Mouse (Mus musculus) heart, postnatal 0 days (tissue): ENCODE data around the gene Gnai3. TPM values are rescaled to one million over a fixed set of nuclear protein-coding genes. Genes with fewer than 3 reads are reported as not detected.

ENCODE experiments used
- ATAC-seq: fragments of 200-750 bp; cut with Nextera tagmentation; 2 replicates; pipeline ENCODE4 v1.8.0; 2017; ENCODE audit warnings: low read depth, moderate number of reproducible peaks, moderate library complexity; ENCODE audit not compliant: insufficient read depth
- DNase-seq: peaks from one replicate; pipeline ENCODE4 v3.0.0-alpha.2; 2016; ENCODE audit warnings: low spot score
- H3K27ac ChIP-seq: fragments of 300-500 bp; sonication (generic); 2 replicates; pipeline ENCODE4 v1.5.1; 2014; ENCODE audit warnings: low read depth, mild to moderate bottlenecking
- H3K27me3 ChIP-seq: fragments of 300-500 bp; sonication (generic); 2 replicates; pipeline ENCODE4 v1.6.1; 2014; ENCODE audit warnings: low read length, mixed read lengths; ENCODE audit not compliant: control insufficient read depth, insufficient read depth
- H3K36me3 ChIP-seq: fragments of 300-500 bp; sonication (generic); replicated peaks from 2 replicates; pipeline ENCODE4 v1.6.1; 2014; ENCODE audit warnings: low read length, mixed read lengths; ENCODE audit not compliant: control insufficient read depth, insufficient read depth
- H3K4me1 ChIP-seq: fragments of 300-500 bp; sonication (generic); 2 replicates; pipeline ENCODE4 v1.6.1; 2014; ENCODE audit warnings: antibody characterized with exemption; ENCODE audit not compliant: control insufficient read depth, insufficient read depth
- H3K4me2 ChIP-seq: fragments of 300-500 bp; sonication (generic); 2 replicates; pipeline ENCODE4 v1.6.1; 2014; ENCODE audit warnings: low read depth, mild to moderate bottlenecking, low read length, moderate library complexity
- H3K4me3 ChIP-seq: fragments of 300-500 bp; sonication (generic); 2 replicates; pipeline ENCODE4 v1.5.1; 2014; ENCODE audit warnings: low read depth, low read length
- H3K9ac ChIP-seq: fragments of 300-500 bp; sonication (generic); replicated peaks from 2 replicates; pipeline ENCODE4 v1.6.1; 2014; ENCODE audit warnings: low read depth, low read length, mixed read lengths
- H3K9me3 ChIP-seq: fragments of 300-500 bp; sonication (generic); replicated peaks from 2 replicates; pipeline ENCODE4 v1.6.1; 2016; ENCODE audit warnings: low read length; ENCODE audit not compliant: control insufficient read depth
- CTCF ChIP-seq: IDR thresholded peaks from 2 replicates; pipeline ENCODE4 v1.5.1; 2016; ENCODE audit warnings: antibody characterized with exemption, control low read depth, low read depth
- EP300 ChIP-seq: IDR thresholded peaks from 2 replicates; pipeline ENCODE4 v1.6.1; 2016; ENCODE audit warnings: antibody characterized with exemption, low read depth
- WGBS: fragments of 180-500 bp; shearing (Covaris S2); extraction: QIAGEN DNeasy Blood & Tissue Kit; methylation state at CpG from one replicate; pipeline ENCODE4 v1.1.7; 2014; 5-methylcytosine and 5-hydroxymethylcytosine counted together
- polyA plus RNA-seq: library from polyadenylated mRNA; unstranded; fragments of >200 nt; fragmentation: Nextera tagmentation; extraction: Ambion mirVana; gene quantifications from 2 replicates; pipeline ENCODE4 v1.2.1, GENCODE M21; 2015
- total RNA-seq: library from RNA; depleted of rRNA; stranded (reverse); fragments of >200 nt; gene quantifications from 2 replicates; pipeline ENCODE4 v1.2.3, GENCODE M21; 2014; ENCODE audit warnings: low replicate concordance

Gene Gnai3
- total and polyA plus RNA-seq, 2 experiments from 2014 or later: 30.2 to 35.8 TPM

DNA sequence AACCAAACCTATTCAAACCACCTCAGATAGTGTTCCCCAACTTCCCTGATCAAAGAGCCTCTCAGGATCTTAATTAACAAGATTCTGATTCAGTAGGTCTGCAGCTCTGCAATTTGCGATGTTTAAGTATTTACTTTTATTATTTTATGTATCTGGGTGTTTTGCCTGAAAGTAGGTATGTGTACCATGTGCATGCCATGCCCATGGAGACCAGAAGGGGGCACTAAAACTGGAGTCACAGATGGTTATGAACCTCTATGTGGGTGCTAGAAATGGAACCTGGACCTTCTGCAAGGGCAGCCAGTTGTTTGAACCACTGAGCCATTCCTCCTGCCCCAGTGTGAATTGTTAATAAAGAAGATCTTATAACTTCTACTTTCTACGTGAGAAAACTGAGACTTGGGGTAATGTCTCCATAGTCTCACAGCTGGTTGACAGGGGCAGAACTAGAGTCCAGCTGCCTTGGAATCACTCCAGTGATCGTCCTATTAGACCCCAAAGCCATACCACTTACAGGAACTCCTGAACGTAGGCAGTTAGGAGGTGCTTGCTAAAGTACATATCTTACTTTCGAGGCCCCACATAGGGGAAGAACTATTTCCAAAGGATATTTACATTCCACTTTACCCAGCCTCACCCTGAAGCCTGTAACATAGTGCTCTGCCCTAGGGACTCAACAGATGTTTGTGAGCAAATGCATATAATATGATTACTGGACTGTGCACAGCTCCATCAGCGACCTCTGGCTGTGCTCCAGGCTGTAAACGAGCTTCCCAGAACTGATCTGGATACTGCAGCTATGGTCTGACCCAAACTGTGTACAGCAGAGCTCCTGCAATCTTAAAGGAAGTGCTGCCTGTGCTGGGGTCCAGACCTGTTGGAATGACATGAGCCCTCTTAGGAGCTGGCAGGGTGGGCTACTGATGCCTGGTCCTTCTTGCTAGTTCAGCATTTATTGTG, 33.1 kb upstream of the Gnai3 start:
- H3K4me3 ChIP-seq: no peak overlapping the region
- WGBS: 58% methylated on average over 7 of the region's 7 CpGs
- no peak overlapping the region for H3K27ac ChIP-seq
- DNase-seq (no peak), ATAC-seq (no peak)
- no peaks in the 10 kb centered on the region for H3K9me3 ChIP-seq
- no peaks in the 10 kb centered on the region for H3K36me3 ChIP-seq
- TF ChIP-seq EP300: no peak
- no peak for TF ChIP-seq CTCF
- no peak overlapping the region for H3K9ac ChIP-seq
- H3K4me2 ChIP-seq: no peak overlapping the region
- H3K27me3 ChIP-seq: no peaks in the 10 kb centered on the region
- no peaks in the 10 kb centered on the region; the same call in 1 of the 2 replicates for H3K4me1 ChIP-seq

- no peak overlapping the region for H3K9ac ChIP-seq
- peak; percentile 72 for ATAC-seq
Observed at GRCm38 (mm10) chr3:108174672-108175531, 29.0 kb upstream of the Gnai3 start.

GRCm38 (mm10) chr3:108169199-108169598, 23.3 kb upstream of the Gnai3 start:
- Histone ChIP-seq H3K4me2 (no peak overlapping the region), H3K4me3 (no peak overlapping the region), H3K36me3 (no peaks in the 10 kb centered on the region), H3K4me1 (no peaks in the 10 kb centered on the region), H3K27me3 (0 out of 2 replicates have a peak, but pooled peaks cover 5% of the 10 kb centered on the region), H3K9ac (no peak overlapping the region), H3K27ac (no peak overlapping the region), H3K9me3 (no peaks in the 10 kb centered on the region)
- TF ChIP-seq EP300 (no peak), CTCF (no peak)
- WGBS: 51% methylated on average over 3 of the region's 3 CpGs
- DNase-seq (no peak), ATAC-seq (no peak)

More at GRCm38 (mm10) chr3:108174672-108175531, 29.0 kb upstream of the Gnai3 start:
- H3K36me3 ChIP-seq: no peaks in the 10 kb centered on the region
- H3K9me3 ChIP-seq: no peaks in the 10 kb centered on the region
- no peak for DNase-seq
- no peaks in the 10 kb centered on the region; the same call in 1 of the 2 replicates for H3K4me1 ChIP-seq
- no peak overlapping the region for H3K27ac ChIP-seq
- TF ChIP-seq EP300: no peak
- no peak for TF ChIP-seq CTCF
- H3K27me3 ChIP-seq: 0 out of 2 replicates have a peak, but pooled peaks cover 5% of the 10 kb centered on the region
- no peak overlapping the region for H3K4me2 ChIP-seq
- H3K4me3 ChIP-seq: no peak overlapping the region
- 23% methylated on average over 13 of the region's 14 CpGs for WGBS

DNA sequence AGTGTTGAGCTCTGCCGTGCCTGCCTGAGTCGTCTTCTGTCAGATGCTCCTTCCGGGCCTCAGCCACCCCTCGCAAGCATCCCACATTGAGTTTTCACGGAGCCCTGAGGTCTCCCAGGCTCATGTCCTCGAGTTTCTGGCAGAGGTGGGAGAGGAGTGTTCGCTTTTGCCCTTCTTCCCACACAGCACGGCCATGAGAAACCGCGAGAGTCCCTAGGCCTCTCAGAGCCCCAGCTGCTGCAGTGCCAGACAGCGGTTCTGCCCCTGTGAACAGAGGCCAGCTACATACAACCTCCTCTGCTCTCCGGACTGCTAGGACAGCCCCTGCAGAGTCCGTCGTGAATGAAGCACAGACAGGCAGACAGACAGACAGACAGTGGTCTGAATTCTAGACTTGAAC, 21.6 kb upstream of the Gnai3 start:
- Histone ChIP-seq H3K9ac (no peak overlapping the region), H3K9me3 (no peaks in the 10 kb centered on the region), H3K4me1 (no peaks in the 10 kb centered on the region), H3K27ac (no peak overlapping the region), H3K4me3 (no peak overlapping the region), H3K4me2 (no peak overlapping the region), H3K27me3 (0 out of 2 replicates have a peak, but pooled peaks cover 5% of the 10 kb centered on the region), H3K36me3 (no peaks in the 10 kb centered on the region)
- DNase-seq: no peak
- ATAC-seq: no peak
- 51% methylated on average over 14 of the region's 14 CpGs for WGBS
- TF ChIP-seq EP300 (no peak), CTCF (no peak)

GRCm38 (mm10) chr3:108166486-108167211, 20.7 kb upstream of the Gnai3 start:
- Histone ChIP-seq H3K36me3 (no peaks in the 10 kb centered on the region), H3K9me3 (no peaks in the 10 kb centered on the region), H3K27ac (no peak overlapping the region), H3K4me2 (no peak overlapping the region), H3K4me1 (no peaks in the 10 kb centered on the region), H3K4me3 (no peak overlapping the region), H3K9ac (no peak overlapping the region), H3K27me3 (no peaks in the 10 kb centered on the region)
- DNase-seq (no peak), ATAC-seq (peak; percentile 53; the same call in 1 of the 2 replicates)
- WGBS: 38% methylated on average over 10 of the region's 11 CpGs
- TF ChIP-seq CTCF (peak; percentile 16; the same call in 1 of the 2 replicates), EP300 (no peak)
